Mouse (Mus musculus): ENCODE measurements around the gene Apobec4. TPM values are rescaled to one million over a fixed set of nuclear protein-coding genes. Genes with fewer than 3 reads are reported as not detected.

Apobec4 gene
- not detected for total RNA-seq (2021)
- long read RNA-seq, experiment 1 = 0 reads
- long read RNA-seq, experiment 2, partial matches to known transcripts = 0 of 3 reads
- long read RNA-seq, experiment 2, other reads (novel, unspliced or antisense) = 3 of 3 reads

DNA sequence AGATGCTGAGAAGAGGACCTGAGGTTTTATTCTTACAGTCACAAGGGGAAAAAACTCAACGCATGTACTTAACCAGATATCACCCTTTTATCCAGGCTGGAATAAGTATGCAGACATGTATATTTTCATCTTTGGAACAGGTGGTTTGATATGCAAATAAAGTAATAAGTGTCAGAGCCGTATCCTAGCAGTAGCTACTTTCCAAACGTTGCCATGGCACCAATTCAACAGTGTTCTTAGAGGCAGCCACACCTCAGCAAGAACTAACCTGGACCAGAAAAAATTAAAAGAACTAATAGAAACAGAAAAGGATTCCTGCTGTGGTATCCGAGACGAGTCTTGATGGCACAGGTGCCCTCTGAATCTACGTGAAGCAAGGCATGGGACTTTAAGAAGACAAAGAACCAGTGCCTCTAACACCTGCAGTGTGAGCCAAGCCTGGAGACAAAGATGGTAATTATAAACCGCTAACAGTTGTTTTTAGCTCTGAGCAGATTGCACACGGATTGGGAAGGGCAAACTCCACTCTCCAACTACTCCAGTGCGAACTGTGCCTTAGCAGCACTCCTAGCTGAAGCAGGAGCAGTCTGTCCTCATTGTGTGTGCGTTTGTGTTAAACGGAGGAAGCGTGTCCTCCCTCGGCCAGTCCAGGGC is at the start of gene Apobec4:
Gene Apobec4, plus strand, starts transcription at position 240 of the 654 bp plus-strand sequence.
- DNase-seq (ENCODE audit: low spot score in 2 of 2) = peak in 1 of 2 experiments; percentile 54

GRCm38 (mm10) chr1:152701066-152701465 is 49.3 kb upstream of the Apobec4 start:
- DNase-seq (ENCODE audit: low spot score in 2 of 2) = no peak
- no peak for TF ChIP-seq CTCF (conservative IDR thresholded peaks at IDR 0.05)

More for the DNA sequence above, at the start of gene Apobec4:
- TF ChIP-seq CTCF (conservative IDR thresholded peaks at IDR 0.05) = no peak
- H3K4me3 ChIP-seq = peak within 1 kb of the TSS; percentile 31
- peak within 1 kb of the TSS; percentile 76 for H3K27ac ChIP-seq

GRCm38 (mm10) chr1:152702920-152703319 is 47.4 kb upstream of the Apobec4 start:
- TF ChIP-seq CTCF (conservative IDR thresholded peaks at IDR 0.05) = no peak
- DNase-seq (ENCODE audit: low spot score in 2 of 2) = no peak
- Histone ChIP-seq H3K4me3 (no peak overlapping the region), H3K27ac (no peak overlapping the region)

More at GRCm38 (mm10) chr1:152701066-152701465, 49.3 kb upstream of the Apobec4 start:
- H3K4me3 ChIP-seq = no peak overlapping the region
- no peak overlapping the region for H3K27ac ChIP-seq

- Histone ChIP-seq H3K4me3 (no peak overlapping the region), H3K27ac (no peak overlapping the region)
- no peak for DNase-seq (ENCODE audit: low spot score in 2 of 2)
- no peak for TF ChIP-seq CTCF (conservative IDR thresholded peaks at IDR 0.05)
Measured at GRCm38 (mm10) chr1:152703941-152704340, 46.4 kb upstream of the Apobec4 start.

DNA sequence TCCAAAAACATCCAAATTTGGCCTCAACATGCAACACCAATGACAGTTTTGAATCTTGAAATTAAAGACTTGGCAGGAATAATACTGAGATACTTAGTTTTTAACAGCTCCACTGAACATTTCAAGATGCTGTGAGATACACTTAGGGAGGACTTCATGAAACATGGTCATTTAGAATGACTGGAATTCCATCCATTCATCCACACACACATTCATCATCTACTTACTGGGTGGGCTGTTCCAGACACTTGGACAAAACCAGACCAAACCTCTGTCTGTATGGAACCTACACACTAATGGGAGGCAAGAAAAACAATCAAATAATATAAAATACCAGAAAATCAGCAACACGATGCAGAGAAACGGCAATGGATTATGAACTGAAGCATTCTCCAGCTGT is 42.8 kb upstream of the Apobec4 start:
- no peak overlapping the region for H3K4me3 ChIP-seq
- DNase-seq (ENCODE audit: low spot score in 2 of 2) = no peak
- no peak overlapping the region for H3K27ac ChIP-seq
- TF ChIP-seq CTCF (conservative IDR thresholded peaks at IDR 0.05) = no peak

- H3K27ac ChIP-seq = peak overlapping the region; percentile 20; the same call in 1 of the 2 replicates
- DNase-seq (ENCODE audit: low spot score in 2 of 2) = no peak
- H3K4me3 ChIP-seq = no peak overlapping the region
- TF ChIP-seq CTCF (conservative IDR thresholded peaks at IDR 0.05) = no peak
Measured at GRCm38 (mm10) chr1:152711037-152711436, 39.3 kb upstream of the Apobec4 start.

DNA sequence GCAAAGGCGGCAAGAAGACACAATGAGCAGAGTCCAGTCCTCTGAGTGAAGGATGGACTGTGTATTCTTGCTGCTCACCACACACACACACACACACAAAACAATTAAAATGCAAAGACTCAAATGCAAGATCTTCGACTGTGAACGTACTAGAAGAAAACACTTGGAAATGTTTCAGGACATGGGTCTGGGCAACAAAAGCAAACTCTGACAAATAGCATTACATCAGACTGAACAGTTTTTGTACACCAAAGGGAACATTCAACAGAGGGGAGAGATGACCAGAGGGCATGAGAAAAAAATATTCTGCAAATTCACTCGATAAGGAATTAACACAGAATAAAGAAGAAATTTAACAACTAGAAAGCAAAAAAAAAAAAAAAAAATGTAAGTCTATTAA is 36.4 kb upstream of the Apobec4 start:
- no peak for DNase-seq (ENCODE audit: low spot score in 2 of 2)
- H3K27ac ChIP-seq = no peak overlapping the region
- H3K4me3 ChIP-seq = no peak overlapping the region
- no peak for TF ChIP-seq CTCF (conservative IDR thresholded peaks at IDR 0.05)

DNA sequence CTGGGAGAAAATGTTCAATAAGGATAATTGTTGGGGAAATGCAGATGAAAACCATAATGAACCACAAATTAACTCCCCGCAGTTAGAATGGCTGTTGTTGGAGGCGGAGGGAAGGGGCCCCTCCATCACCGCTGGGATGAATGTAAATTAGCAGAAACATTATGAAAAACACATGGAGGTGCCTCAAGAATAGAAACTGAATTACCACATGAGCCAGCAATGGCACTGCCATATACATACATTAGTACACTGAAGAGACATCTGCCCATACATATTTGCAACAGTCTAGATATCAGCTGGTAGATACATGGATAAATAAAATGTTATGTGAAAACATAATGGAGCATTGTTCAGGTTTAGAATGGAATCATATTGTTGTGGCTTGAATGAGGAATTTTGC is 35.9 kb upstream of the Apobec4 start:
- DNase-seq (ENCODE audit: low spot score in 2 of 2) = no peak
- Histone ChIP-seq H3K27ac (no peak overlapping the region), H3K4me3 (no peak overlapping the region)
- no peak for TF ChIP-seq CTCF (conservative IDR thresholded peaks at IDR 0.05)

DNA sequence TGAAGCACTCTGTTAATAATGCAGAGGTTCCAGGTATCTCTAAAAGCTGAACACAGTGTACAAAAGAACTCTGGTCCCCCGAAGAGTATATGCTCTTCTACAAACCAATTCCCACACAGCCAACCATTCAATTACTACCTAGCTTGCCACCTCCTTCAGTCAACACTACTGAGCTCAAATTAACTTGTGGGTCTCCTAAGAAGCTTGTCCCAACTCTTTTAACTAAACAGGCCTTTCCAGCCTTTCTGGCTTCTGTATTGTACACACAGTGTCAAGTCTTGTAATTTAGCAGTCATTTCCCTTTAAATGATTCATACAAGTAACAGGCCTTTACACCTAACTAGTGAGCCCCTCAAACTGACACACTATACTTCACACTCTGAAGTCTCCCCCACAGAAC is 33.0 kb upstream of the Apobec4 start:
- DNase-seq (ENCODE audit: low spot score in 2 of 2) = no peak
- no peak overlapping the region for H3K27ac ChIP-seq
- no peak for TF ChIP-seq CTCF (conservative IDR thresholded peaks at IDR 0.05)
- H3K4me3 ChIP-seq = no peak overlapping the region

- no peak overlapping the region for H3K27ac ChIP-seq
- no peak for DNase-seq (ENCODE audit: low spot score in 2 of 2)
- no peak for TF ChIP-seq CTCF (conservative IDR thresholded peaks at IDR 0.05)
- H3K4me3 ChIP-seq = no peak overlapping the region
Measured at GRCm38 (mm10) chr1:152718200-152718599, 32.2 kb upstream of the Apobec4 start.

GRCm38 (mm10) chr1:152720969-152721368 is 29.4 kb upstream of the Apobec4 start:
- no peak for DNase-seq (ENCODE audit: low spot score in 2 of 2)
- Histone ChIP-seq H3K27ac (no peak overlapping the region), H3K4me3 (no peak overlapping the region)
- TF ChIP-seq CTCF (conservative IDR thresholded peaks at IDR 0.05) = no peak

DNA sequence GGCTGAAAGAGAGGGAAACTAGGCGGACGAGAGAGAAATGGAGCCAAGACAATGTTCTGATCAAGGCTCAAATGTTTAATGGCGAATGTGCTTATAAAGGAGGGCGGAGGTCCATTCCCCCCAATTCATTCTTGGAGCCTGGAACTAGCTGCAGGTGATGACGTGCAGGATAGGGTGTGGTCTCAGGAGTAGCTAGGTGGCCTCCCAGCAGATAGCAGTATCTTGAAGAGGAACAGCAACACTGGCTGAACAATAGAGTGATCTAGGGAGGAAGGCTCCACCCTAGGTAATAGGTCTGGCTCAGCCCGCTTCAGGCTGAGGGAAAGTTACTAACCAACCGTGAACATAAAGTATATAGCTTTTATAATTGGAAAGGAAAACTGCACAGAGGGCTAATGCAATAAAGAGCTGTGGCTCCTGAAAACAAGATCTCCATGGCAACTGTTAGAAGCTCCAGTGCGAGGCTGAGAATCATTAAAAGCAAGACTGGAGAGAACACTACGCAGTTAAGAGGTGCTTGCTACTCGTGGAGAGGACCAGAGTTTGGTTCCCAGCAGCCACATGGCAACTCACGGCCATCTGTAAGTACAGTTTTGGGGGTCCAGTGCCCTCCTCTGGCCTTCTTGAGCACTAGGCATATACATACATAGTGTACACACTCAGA is 28.7 kb upstream of the Apobec4 start:
- TF ChIP-seq CTCF (conservative IDR thresholded peaks at IDR 0.05) = no peak
- Histone ChIP-seq H3K4me3 (no peak overlapping the region), H3K27ac (no peak overlapping the region)
- no peak for DNase-seq (ENCODE audit: low spot score in 2 of 2)

DNA sequence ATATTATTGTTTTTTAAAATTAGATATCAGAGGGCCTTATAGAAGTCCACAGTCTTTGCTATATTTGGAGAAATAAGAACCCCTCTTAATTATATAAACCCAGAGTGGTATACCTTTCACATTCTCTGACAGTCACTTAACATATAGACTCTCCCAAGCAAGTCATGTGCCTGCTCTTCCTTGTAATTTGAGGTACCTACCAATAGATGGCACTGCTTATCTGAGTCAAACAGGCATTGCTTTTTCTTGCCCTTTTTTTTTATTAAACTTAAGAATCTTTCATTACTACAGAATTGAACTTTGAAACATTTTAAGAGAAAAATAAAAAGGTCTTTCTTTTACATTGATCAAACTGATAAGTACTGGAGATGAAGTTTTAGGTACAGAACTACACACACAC is 26.1 kb upstream of the Apobec4 start:
- no peak overlapping the region for H3K27ac ChIP-seq
- H3K4me3 ChIP-seq = no peak overlapping the region
- DNase-seq (ENCODE audit: low spot score in 2 of 2) = no peak
- peak; percentile 73 for TF ChIP-seq CTCF (conservative IDR thresholded peaks at IDR 0.05)

GRCm38 (mm10) chr1:152726095-152726494 is 24.3 kb upstream of the Apobec4 start:
- Histone ChIP-seq H3K27ac (no peak overlapping the region), H3K4me3 (no peak overlapping the region)
- no peak for DNase-seq (ENCODE audit: low spot score in 2 of 2)
- TF ChIP-seq CTCF (conservative IDR thresholded peaks at IDR 0.05) = no peak

Measured in layer of hippocampus, adult 2 months (tissue).